Mouse (Mus musculus): Measurements from ENCODE around the gene Dtx2. TPM values are rescaled to one million over a fixed set of nuclear protein-coding genes. Genes with fewer than 3 reads are reported as not detected.

The Dtx2 gene
- polyA plus RNA-seq, 1 experiment from 2014 or later = 22.6 TPM

- Histone ChIP-seq H3K4me3 (ENCODE audit: low read depth, low read length) (no peak overlapping the region), H3K4me2 (ENCODE audit: low read depth, low read length) (no peak overlapping the region), H3K36me3 (replicated peaks; ENCODE audit: control insufficient read depth, insufficient read depth, low read depth, low read length) (no peaks in the 10 kb centered on the region), H3K9ac (replicated peaks; ENCODE audit: low read length) (no peak overlapping the region), H3K4me1 (ENCODE audit: control insufficient read depth, insufficient read depth, low read length) (no peaks in the 10 kb centered on the region), H3K9me3 (replicated peaks; ENCODE audit: control insufficient read depth, low read length) (no peaks in the 10 kb centered on the region), H3K27ac (replicated peaks; ENCODE audit: low read depth, low read length) (no peak overlapping the region), H3K27me3 (ENCODE audit: control insufficient read depth, insufficient read depth, low read length) (no peaks in the 10 kb centered on the region)
- no peak for ATAC-seq (replicated peaks; ENCODE audit: insufficient number of reproducible peaks, low FRiP score, low TSS enrichment, low read depth)
- no peak for DNase-seq (ENCODE audit: low spot score)
- 88% methylated on average over 9 of the region's 9 CpGs for WGBS
Measured at GRCm38 (mm10) chr5:136077001-136077550, 82.5 kb downstream of the Dtx2 start.

GRCm38 (mm10) chr5:136078136-136078535 lies 83.5 kb downstream of the Dtx2 start:
- ATAC-seq (replicated peaks; ENCODE audit: insufficient number of reproducible peaks, low FRiP score, low TSS enrichment, low read depth) (no peak), DNase-seq (ENCODE audit: low spot score) (no peak)
- H3K4me3 ChIP-seq (ENCODE audit: low read depth, low read length) = no peak overlapping the region
- no peaks in the 10 kb centered on the region for H3K36me3 ChIP-seq (replicated peaks; ENCODE audit: control insufficient read depth, insufficient read depth, low read depth, low read length)
- no peaks in the 10 kb centered on the region for H3K4me1 ChIP-seq (ENCODE audit: control insufficient read depth, insufficient read depth, low read length)
- WGBS = 92% methylated on average over 5 of the region's 5 CpGs
- no peak overlapping the region for H3K9ac ChIP-seq (replicated peaks; ENCODE audit: low read length)
- H3K27me3 ChIP-seq (ENCODE audit: control insufficient read depth, insufficient read depth, low read length) = no peaks in the 10 kb centered on the region
- no peak overlapping the region for H3K27ac ChIP-seq (replicated peaks; ENCODE audit: low read depth, low read length)
- H3K9me3 ChIP-seq (replicated peaks; ENCODE audit: control insufficient read depth, low read length) = no peaks in the 10 kb centered on the region
- H3K4me2 ChIP-seq (ENCODE audit: low read depth, low read length) = no peak overlapping the region

DNA sequence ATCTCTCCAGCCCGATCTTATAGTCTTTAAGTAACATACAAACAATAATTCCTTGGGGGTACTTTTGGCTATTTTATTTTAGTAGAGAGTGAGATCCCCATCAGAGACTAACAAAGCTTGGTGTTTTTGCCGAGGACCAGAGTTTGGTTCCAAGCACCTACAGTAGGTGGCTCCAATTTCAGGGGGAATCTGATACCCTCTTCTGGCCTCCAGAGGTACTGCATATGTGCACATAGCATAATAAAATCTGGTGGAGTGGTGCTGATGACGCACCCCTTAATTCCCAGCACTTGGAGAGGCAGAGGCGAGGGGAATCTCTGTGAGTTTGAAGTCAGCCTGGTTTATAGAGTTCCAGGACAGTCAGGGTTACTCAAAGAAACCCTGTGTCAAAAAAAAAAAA lies 87.7 kb downstream of the Dtx2 start:
- H3K4me2 ChIP-seq (ENCODE audit: low read depth, low read length) = no peak overlapping the region
- H3K36me3 ChIP-seq (replicated peaks; ENCODE audit: control insufficient read depth, insufficient read depth, low read depth, low read length) = no peaks in the 10 kb centered on the region
- no peak overlapping the region for H3K9ac ChIP-seq (replicated peaks; ENCODE audit: low read length)
- no peaks in the 10 kb centered on the region; the same call in 1 of the 2 replicates for H3K4me1 ChIP-seq (ENCODE audit: control insufficient read depth, insufficient read depth, low read length)
- WGBS = 75% methylated on average over 4 of the region's 4 CpGs
- H3K27me3 ChIP-seq (ENCODE audit: control insufficient read depth, insufficient read depth, low read length) = peaks cover 13% of the 10 kb centered on the region
- no peak for ATAC-seq (replicated peaks; ENCODE audit: insufficient number of reproducible peaks, low FRiP score, low TSS enrichment, low read depth)
- no peak overlapping the region for H3K27ac ChIP-seq (replicated peaks; ENCODE audit: low read depth, low read length)
- H3K9me3 ChIP-seq (replicated peaks; ENCODE audit: control insufficient read depth, low read length) = no peaks in the 10 kb centered on the region
- no peak overlapping the region for H3K4me3 ChIP-seq (ENCODE audit: low read depth, low read length)
- DNase-seq (ENCODE audit: low spot score) = no peak

Other genes starting within 250 kb of the Dtx2 start
- gene Styxl1, start 216.4 kb upstream of the Dtx2 start, polyA plus RNA-seq (2014; fragmentation: Nextera tagmentation; extraction: Ambion mirVana) = 0.31 TPM in 1 of 2 replicates, not detected in the other
- 567 and 573 TPM in 2 replicates for gene Mdh2, start 216.3 kb upstream of the Dtx2 start, polyA plus RNA-seq (2014; fragmentation: Nextera tagmentation; extraction: Ambion mirVana)
- gene Srrm3, start 187.9 kb upstream of the Dtx2 start, polyA plus RNA-seq (2014; fragmentation: Nextera tagmentation; extraction: Ambion mirVana) = 3.2 and 3.3 TPM in 2 replicates
- gene Hspb1, start 106.9 kb upstream of the Dtx2 start, polyA plus RNA-seq (2014; fragmentation: Nextera tagmentation; extraction: Ambion mirVana) = 27.3 and 38.2 TPM in 2 replicates
- gene Ywhag, start 60.2 kb upstream of the Dtx2 start, polyA plus RNA-seq (2014; fragmentation: Nextera tagmentation; extraction: Ambion mirVana) = 132 and 133 TPM in 2 replicates
- gene Ssc4d, start 20.3 kb upstream of the Dtx2 start, polyA plus RNA-seq (2014; fragmentation: Nextera tagmentation; extraction: Ambion mirVana) = 3.0 TPM in 2 replicates
- 0.21 TPM in 1 of 2 replicates, not detected in the other for gene Zp3, start 14.7 kb upstream of the Dtx2 start, polyA plus RNA-seq (2014; fragmentation: Nextera tagmentation; extraction: Ambion mirVana)
- 0.65 and 0.85 TPM in 2 replicates for gene Upk3b, start 43.7 kb downstream of the Dtx2 start, polyA plus RNA-seq (2014; fragmentation: Nextera tagmentation; extraction: Ambion mirVana)
- gene Upk3bl, start 59.7 kb downstream of the Dtx2 start, polyA plus RNA-seq (2014; fragmentation: Nextera tagmentation; extraction: Ambion mirVana) = 6.2 and 6.4 TPM in 2 replicates
- 3.8 and 5.5 TPM in 2 replicates for gene Rasa4, start 89.1 kb downstream of the Dtx2 start, polyA plus RNA-seq (2014; fragmentation: Nextera tagmentation; extraction: Ambion mirVana)
- gene Polr2j, start 121.8 kb downstream of the Dtx2 start, polyA plus RNA-seq (2014; fragmentation: Nextera tagmentation; extraction: Ambion mirVana) = 266 and 267 TPM in 2 replicates
- gene Lrwd1, start 141.3 kb downstream of the Dtx2 start, polyA plus RNA-seq (2014; fragmentation: Nextera tagmentation; extraction: Ambion mirVana) = 42.1 and 45.1 TPM in 2 replicates
- gene Alkbh4, start 141.3 kb downstream of the Dtx2 start, polyA plus RNA-seq (2014; fragmentation: Nextera tagmentation; extraction: Ambion mirVana) = 17.2 and 17.7 TPM in 2 replicates
- 6.0 and 6.2 TPM in 2 replicates for gene Orai2, start 175.9 kb downstream of the Dtx2 start, polyA plus RNA-seq (2014; fragmentation: Nextera tagmentation; extraction: Ambion mirVana)
- gene Prkrip1, start 204.2 kb downstream of the Dtx2 start, polyA plus RNA-seq (2014; fragmentation: Nextera tagmentation; extraction: Ambion mirVana) = 70.7 and 75.6 TPM in 2 replicates